Mouse (Mus musculus) liver, adult 2 months (tissue): Measurements from ENCODE around the gene Pde1a. TPM values are rescaled to one million over a fixed set of nuclear protein-coding genes. Genes with fewer than 3 reads are reported as not detected.

Experiments
- DNase-seq: peaks from one replicate; pipeline ENCODE4 v3.0.0-alpha.2; 2011; ENCODE audit warnings: low read depth, low spot score; ENCODE audit errors: extremely low read depth
- H3K27ac ChIP-seq: fragments of 200-500 bp; replicated peaks from 2 replicates; pipeline ENCODE4 v1.5.1; 2012; ENCODE audit warnings: low read depth, mild to moderate bottlenecking, control low read depth, inconsistent platforms, low read length; ENCODE audit not compliant: insufficient read depth
- H3K27me3 ChIP-seq: fragments of 200-500 bp; 2 replicates; pipeline ENCODE4 v1.6.1; 2012; ENCODE audit warnings: mild to moderate bottlenecking, moderate library complexity, low read length, inconsistent platforms; ENCODE audit not compliant: control insufficient read depth, insufficient read depth
- H3K36me3 ChIP-seq: fragments of 200-500 bp; 2 replicates; pipeline ENCODE4 v1.6.1; 2012; ENCODE audit warnings: low read length, inconsistent platforms; ENCODE audit not compliant: control insufficient read depth, insufficient read depth
- H3K4me1 ChIP-seq: fragments of 200-500 bp; 2 replicates; pipeline ENCODE4 v1.6.1; 2011; ENCODE audit warnings: low read length; ENCODE audit not compliant: control insufficient read depth, insufficient read depth
- H3K4me3 ChIP-seq: fragments of 200-500 bp; 2 replicates; pipeline ENCODE4 v1.5.1; 2011; ENCODE audit warnings: low read depth, mild to moderate bottlenecking, control low read depth, low read length, moderate library complexity; ENCODE audit not compliant: insufficient read depth
- H3K79me2 ChIP-seq: fragments of 200-500 bp; 2 replicates; pipeline ENCODE4 v1.6.1; 2012; ENCODE audit warnings: inconsistent platforms, mild to moderate bottlenecking, low read length, moderate library complexity; ENCODE audit not compliant: control insufficient read depth, insufficient read depth
- H3K9ac ChIP-seq: fragments of 200-500 bp; 2 replicates; pipeline ENCODE4 v1.6.1; 2012; ENCODE audit warnings: low read depth, mild to moderate bottlenecking, control low read depth, inconsistent platforms, low read length
- CTCF ChIP-seq: fragments of 200-500 bp; IDR thresholded peaks from 2 replicates; pipeline ENCODE4 v1.5.1; 2011; ENCODE audit warnings: low read depth, low read length, control low read depth
- POLR2A ChIP-seq: fragments of 200-500 bp; IDR thresholded peaks from 2 replicates; pipeline ENCODE4 v1.6.1; 2011; ENCODE audit warnings: low read length, control low read depth; ENCODE audit not compliant: insufficient read depth; ENCODE audit errors: extremely low read depth
- WGBS: fragments of 180-500 bp; shearing (Covaris S2); methylation state at CpG from one replicate; pipeline ENCODE4 v1.1.7; 2018; 5-methylcytosine and 5-hydroxymethylcytosine counted together
- polyA plus RNA-seq: library from polyadenylated mRNA; depleted of rRNA; stranded (reverse); fragments of >200 nt; gene quantifications from 2 replicates; pipeline ENCODE4 v1.2.3, GENCODE M21; 2012
- total RNA-seq: library from RNA; depleted of rRNA; stranded (reverse); fragments of >200 nt; gene quantifications from 2 replicates; pipeline ENCODE4 v1.2.3, GENCODE M21; 2014

Pde1a gene
- total and polyA plus RNA-seq, 2 experiments, result 1.5 to 6.3 TPM

DNA sequence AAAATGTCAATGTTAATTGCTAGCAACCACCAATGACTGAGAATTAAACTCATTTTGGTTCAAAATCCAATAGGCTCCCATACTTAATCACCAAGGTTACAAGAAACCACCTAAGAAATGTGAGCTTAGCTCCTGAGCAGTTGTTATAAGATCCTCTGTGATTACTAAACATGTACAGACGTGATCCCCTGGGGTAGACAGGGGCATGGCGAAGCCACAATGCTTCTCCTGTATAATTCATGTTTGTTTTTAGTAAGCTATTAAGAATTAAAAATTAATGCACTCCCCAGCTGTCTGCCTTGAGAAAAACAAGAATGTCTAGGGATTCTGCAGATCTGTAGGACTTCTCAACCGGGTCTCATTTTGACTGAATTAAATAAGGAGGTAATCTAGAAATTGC, 309.7 kb downstream of the Pde1a start:
- 92% methylated on average over 3 of the region's 3 CpGs for WGBS

GRCm38 (mm10) chr2:79815708-79816484, 313.4 kb downstream of the Pde1a start:
- Histone ChIP-seq H3K9ac (no peak overlapping the region), H3K79me2 (no peaks in the 10 kb centered on the region), H3K27ac (no peak overlapping the region), H3K4me3 (no peak overlapping the region), H3K27me3 (no peaks in the 10 kb centered on the region; the same call in 1 of the 2 replicates), H3K36me3 (no peaks in the 10 kb centered on the region), H3K4me1 (no peaks in the 10 kb centered on the region)
- no peak for TF ChIP-seq CTCF
- TF ChIP-seq POLR2A, result no peak
- no peak for DNase-seq
- WGBS, result 75% methylated on average over 3 of the region's 3 CpGs

More for the DNA sequence above, 309.7 kb downstream of the Pde1a start:
- Histone ChIP-seq H3K4me3 (no peak overlapping the region), H3K27ac (no peak overlapping the region), H3K36me3 (no peaks in the 10 kb centered on the region), H3K27me3 (no peaks in the 10 kb centered on the region), H3K4me1 (no peaks in the 10 kb centered on the region), H3K79me2 (no peaks in the 10 kb centered on the region), H3K9ac (no peak overlapping the region)
- TF ChIP-seq POLR2A (no peak), CTCF (no peak)
- DNase-seq, result no peak

GRCm38 (mm10) chr2:79798627-79799026, 330.6 kb downstream of the Pde1a start:
- 57% methylated on average over 7 of the region's 7 CpGs for WGBS
- H3K27me3 ChIP-seq, result no peaks in the 10 kb centered on the region
- H3K9ac ChIP-seq, result no peak overlapping the region
- no peak for DNase-seq
- H3K79me2 ChIP-seq, result no peaks in the 10 kb centered on the region
- TF ChIP-seq POLR2A (no peak), CTCF (no peak)
- H3K27ac ChIP-seq, result no peak overlapping the region
- H3K4me3 ChIP-seq, result no peak overlapping the region
- H3K36me3 ChIP-seq, result no peaks in the 10 kb centered on the region
- H3K4me1 ChIP-seq, result no peaks in the 10 kb centered on the region

DNA sequence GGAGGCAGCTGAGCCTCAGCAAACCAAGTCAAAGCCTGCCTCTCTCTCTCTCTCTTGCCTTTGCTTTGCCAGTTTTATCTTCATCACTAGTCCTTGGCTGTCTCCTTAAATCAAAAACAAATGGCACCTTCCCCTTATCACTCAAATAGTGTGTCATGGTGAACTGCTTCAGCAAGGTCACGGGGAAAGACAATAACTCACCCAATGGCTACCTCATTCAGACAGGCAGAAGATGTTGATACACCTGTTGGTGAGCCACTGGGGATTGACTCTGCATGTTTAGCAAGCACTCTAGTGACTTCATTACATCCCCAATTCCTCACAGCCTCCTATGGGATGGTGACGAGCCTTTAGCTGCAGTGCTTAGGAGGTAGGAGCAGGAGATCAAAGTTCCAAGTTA, 331.8 kb downstream of the Pde1a start:
- DNase-seq, result no peak

GRCm38 (mm10) chr2:79793186-79793585, 336.1 kb downstream of the Pde1a start:
- no peak overlapping the region for H3K27ac ChIP-seq
- no peak overlapping the region for H3K4me3 ChIP-seq
- 76% methylated on average over 2 of the region's 2 CpGs for WGBS
- H3K79me2 ChIP-seq, result no peaks in the 10 kb centered on the region
- H3K27me3 ChIP-seq, result no peaks in the 10 kb centered on the region
- no peak overlapping the region for H3K9ac ChIP-seq
- no peaks in the 10 kb centered on the region for H3K36me3 ChIP-seq
- no peaks in the 10 kb centered on the region for H3K4me1 ChIP-seq
- no peak for TF ChIP-seq CTCF
- no peak for TF ChIP-seq POLR2A
- DNase-seq, result no peak

More for the DNA sequence above, 331.8 kb downstream of the Pde1a start:
- Histone ChIP-seq H3K27ac (no peak overlapping the region), H3K27me3 (no peaks in the 10 kb centered on the region), H3K4me3 (no peak overlapping the region), H3K36me3 (no peaks in the 10 kb centered on the region), H3K4me1 (no peaks in the 10 kb centered on the region), H3K9ac (no peak overlapping the region), H3K79me2 (no peaks in the 10 kb centered on the region)
- TF ChIP-seq CTCF, result no peak
- WGBS, result 70% methylated on average over 2 of the region's 2 CpGs

- H3K9ac ChIP-seq, result no peak overlapping the region
- no peaks in the 10 kb centered on the region for H3K4me1 ChIP-seq
- no peak overlapping the region for H3K4me3 ChIP-seq
- WGBS, result 86% methylated on average over 11 of the region's 11 CpGs
- no peak for DNase-seq
- H3K36me3 ChIP-seq, result no peaks in the 10 kb centered on the region
- no peaks in the 10 kb centered on the region for H3K27me3 ChIP-seq
- H3K27ac ChIP-seq, result no peak overlapping the region
- TF ChIP-seq POLR2A (no peak), CTCF (no peak)
- no peaks in the 10 kb centered on the region for H3K79me2 ChIP-seq
These were observed 342.8 kb downstream of the Pde1a start for GRCm38 (mm10) chr2:79786467-79786866.
